Mouse (Mus musculus) kidney, embryonic 15.5 days (tissue): ENCODE measurements around the gene D17H6S53E. TPM values are rescaled to one million over a fixed set of nuclear protein-coding genes. Genes with fewer than 3 reads are reported as not detected.
A peak's percentile ranks its signal among the peaks of the same experiment; 100 is the strongest.

ENCODE experiments used
- ATAC-seq: fragments of 200-750 bp; cut with Nextera tagmentation; replicated peaks from 2 replicates; pipeline ENCODE4 v1.8.0; 2017; ENCODE audit warnings: moderate TSS enrichment; ENCODE audit not compliant: low FRiP score
- H3K27ac ChIP-seq: fragments of 300-500 bp; sonication (generic); 2 replicates; pipeline ENCODE4 v1.5.1; 2015; ENCODE audit warnings: mild to moderate bottlenecking, inconsistent platforms
- H3K27me3 ChIP-seq: fragments of 300-500 bp; sonication (generic); 2 replicates; pipeline ENCODE4 v1.6.1; 2015; ENCODE audit warnings: inconsistent platforms
- H3K36me3 ChIP-seq: fragments of 300-500 bp; sonication (generic); 2 replicates; pipeline ENCODE4 v1.6.1; 2015; ENCODE audit warnings: inconsistent platforms
- H3K4me1 ChIP-seq: fragments of 300-500 bp; sonication (generic); 2 replicates; pipeline ENCODE4 v1.6.1; 2015; ENCODE audit warnings: inconsistent platforms
- H3K4me2 ChIP-seq: fragments of 300-500 bp; sonication (generic); 2 replicates; pipeline ENCODE4 v1.6.1; 2015; ENCODE audit warnings: moderate library complexity, mild to moderate bottlenecking, inconsistent platforms
- H3K4me3 ChIP-seq: fragments of 300-500 bp; sonication (generic); replicated peaks from 2 replicates; pipeline ENCODE4 v1.5.1; 2015; ENCODE audit warnings: mild to moderate bottlenecking, inconsistent platforms
- H3K9ac ChIP-seq: fragments of 300-500 bp; sonication (generic); 2 replicates; pipeline ENCODE4 v1.6.1; 2015; ENCODE audit warnings: mild to moderate bottlenecking, inconsistent platforms
- H3K9me3 ChIP-seq: fragments of 300-500 bp; sonication (generic); replicated peaks from 2 replicates; pipeline ENCODE4 v1.6.1; 2016; ENCODE audit warnings: inconsistent platforms
- WGBS: fragments of 180-500 bp; shearing (Covaris S2); methylation state at CpG from one replicate; pipeline ENCODE4 v1.1.7; 2015; ENCODE audit warnings: mixed read lengths; 5-methylcytosine and 5-hydroxymethylcytosine counted together
- polyA plus RNA-seq: library from polyadenylated mRNA; unstranded; fragments of >200 nt; fragmentation: Nextera tagmentation; extraction: Ambion mirVana; gene quantifications from 2 replicates; pipeline ENCODE4 v1.2.1, GENCODE M21; 2015

The D17H6S53E gene
- polyA plus RNA-seq = 10.5 and 12.2 TPM in 2 replicates

GRCm38 (mm10) chr17:35126206-35126611 lies at the start of gene D17H6S53E:
D17H6S53E (plus strand) TSS chr17:35126373.
- peak within 1 kb of the TSS; percentile 77 for H3K9ac ChIP-seq
- H3K9me3 ChIP-seq = no peaks in the 10 kb centered on the region
- ATAC-seq = peak; percentile 30
- H3K27me3 ChIP-seq = no peaks in the 10 kb centered on the region
- peak within 1 kb of the TSS; percentile 80 for H3K4me2 ChIP-seq
- under 1% methylated on average over 36 of the region's 36 CpGs for WGBS
- peaks cover 48% of the 10 kb centered on the region for H3K4me1 ChIP-seq
- H3K36me3 ChIP-seq = peaks cover 45% of the 10 kb centered on the region
- H3K27ac ChIP-seq = peak within 1 kb of the TSS; percentile 93
- peak within 1 kb of the TSS; percentile 75 for H3K4me3 ChIP-seq

GRCm38 (mm10) chr17:35076507-35077176 lies 49.5 kb upstream of the D17H6S53E start, which contains the start of gene Ly6g6e:
Ly6g6e (plus strand) TSS chr17:35076902.
- peak within 1 kb of the TSS; percentile 51 for H3K9ac ChIP-seq
- no peak for ATAC-seq
- H3K36me3 ChIP-seq = no peaks in the 10 kb centered on the region
- no peaks in the 10 kb centered on the region for H3K9me3 ChIP-seq
- peaks cover 34% of the 10 kb centered on the region for H3K4me1 ChIP-seq
- 32% methylated on average over 10 of the region's 10 CpGs for WGBS
- H3K27me3 ChIP-seq = no peaks in the 10 kb centered on the region
- H3K4me2 ChIP-seq = peak within 1 kb of the TSS; percentile 66
- H3K4me3 ChIP-seq = peak within 1 kb of the TSS; percentile 41
- peak within 1 kb of the TSS; percentile 79 for H3K27ac ChIP-seq

GRCm38 (mm10) chr17:35077285-35077684 lies 48.9 kb upstream of the D17H6S53E start:
- Histone ChIP-seq H3K27me3 (no peaks in the 10 kb centered on the region), H3K4me1 (peaks cover 29% of the 10 kb centered on the region), H3K9ac (peak overlapping the region; percentile 51), H3K4me3 (peak overlapping the region; percentile 41), H3K4me2 (peak overlapping the region; percentile 66), H3K27ac (peak overlapping the region; percentile 79), H3K9me3 (no peaks in the 10 kb centered on the region), H3K36me3 (no peaks in the 10 kb centered on the region)
- 0 out of 2 replicates have a peak, but pooled peaks have one; percentile 35 for ATAC-seq
- WGBS = 7% methylated on average over 2 of the region's 2 CpGs

GRCm38 (mm10) chr17:35077786-35078233 lies 48.4 kb upstream of the D17H6S53E start, which contains the start of gene Ly6g6d:
Ly6g6d (minus strand) TSS chr17:35078065.
- H3K4me1 ChIP-seq = peaks cover 29% of the 10 kb centered on the region
- 3% methylated on average over 14 of the region's 14 CpGs for WGBS
- H3K9ac ChIP-seq = peak within 1 kb of the TSS; percentile 51
- peak within 1 kb of the TSS; percentile 41 for H3K4me3 ChIP-seq
- no peaks in the 10 kb centered on the region for H3K36me3 ChIP-seq
- no peaks in the 10 kb centered on the region for H3K9me3 ChIP-seq
- ATAC-seq = peak; percentile 72
- H3K27ac ChIP-seq = peak within 1 kb of the TSS; percentile 79
- peak within 1 kb of the TSS; percentile 66 for H3K4me2 ChIP-seq
- no peaks in the 10 kb centered on the region for H3K27me3 ChIP-seq

GRCm38 (mm10) chr17:35079778-35080177 lies 46.4 kb upstream of the D17H6S53E start:
- Histone ChIP-seq H3K27me3 (no peaks in the 10 kb centered on the region), H3K4me1 (peaks cover 26% of the 10 kb centered on the region), H3K9me3 (no peaks in the 10 kb centered on the region), H3K36me3 (no peaks in the 10 kb centered on the region), H3K4me2 (no peak overlapping the region), H3K4me3 (no peak overlapping the region), H3K27ac (no peak overlapping the region), H3K9ac (no peak overlapping the region)
- WGBS = 73% methylated on average over 9 of the region's 9 CpGs
- 0 out of 2 replicates have a peak, but pooled peaks have one; percentile 22 for ATAC-seq

GRCm38 (mm10) chr17:35080248-35080647 lies 45.9 kb upstream of the D17H6S53E start:
- H3K9ac ChIP-seq = no peak overlapping the region
- peaks cover 26% of the 10 kb centered on the region for H3K4me1 ChIP-seq
- no peaks in the 10 kb centered on the region for H3K9me3 ChIP-seq
- no peak for ATAC-seq
- no peak overlapping the region for H3K4me2 ChIP-seq
- H3K4me3 ChIP-seq = no peak overlapping the region
- WGBS = 40% methylated on average over 6 of the region's 6 CpGs
- H3K27me3 ChIP-seq = no peaks in the 10 kb centered on the region
- no peak overlapping the region for H3K27ac ChIP-seq
- H3K36me3 ChIP-seq = no peaks in the 10 kb centered on the region

- Histone ChIP-seq H3K9me3 (no peaks in the 10 kb centered on the region), H3K9ac (no peak overlapping the region), H3K4me3 (no peak overlapping the region), H3K27me3 (no peaks in the 10 kb centered on the region), H3K36me3 (no peaks in the 10 kb centered on the region), H3K27ac (no peak overlapping the region), H3K4me2 (no peak overlapping the region), H3K4me1 (peaks cover 26% of the 10 kb centered on the region)
- 80% methylated on average over 4 of the region's 4 CpGs for WGBS
- ATAC-seq = no peak
Measured at GRCm38 (mm10) chr17:35080710-35081109, 45.5 kb upstream of the D17H6S53E start.

- H3K4me3 ChIP-seq = no peak overlapping the region
- H3K9ac ChIP-seq = no peak overlapping the region
- no peak overlapping the region for H3K27ac ChIP-seq
- 86% methylated on average over 16 of the region's 16 CpGs for WGBS
- H3K27me3 ChIP-seq = no peaks in the 10 kb centered on the region
- H3K4me1 ChIP-seq = peaks cover 8% of the 10 kb centered on the region; the same call in 1 of the 2 replicates
- no peaks in the 10 kb centered on the region for H3K36me3 ChIP-seq
- no peaks in the 10 kb centered on the region for H3K9me3 ChIP-seq
- H3K4me2 ChIP-seq = no peak overlapping the region
- no peak for ATAC-seq
Measured at GRCm38 (mm10) chr17:35082841-35083576, 43.2 kb upstream of the D17H6S53E start.

GRCm38 (mm10) chr17:35083929-35084497 lies 42.2 kb upstream of the D17H6S53E start:
- H3K4me2 ChIP-seq = no peak overlapping the region
- no peak overlapping the region for H3K9ac ChIP-seq
- 0 out of 2 replicates have a peak, but pooled peaks cover 4% of the 10 kb centered on the region for H3K4me1 ChIP-seq
- H3K27me3 ChIP-seq = no peaks in the 10 kb centered on the region
- no peak overlapping the region for H3K4me3 ChIP-seq
- WGBS = 72% methylated on average over 3 of the region's 3 CpGs
- H3K9me3 ChIP-seq = no peaks in the 10 kb centered on the region
- no peak overlapping the region for H3K27ac ChIP-seq
- no peak for ATAC-seq
- no peaks in the 10 kb centered on the region for H3K36me3 ChIP-seq

- 77% methylated on average over 7 of the region's 7 CpGs for WGBS
- Histone ChIP-seq H3K27ac (no peak within 1 kb of the TSS), H3K27me3 (no peaks in the 10 kb centered on the region), H3K4me1 (peaks cover 7% of the 10 kb centered on the region), H3K36me3 (no peaks in the 10 kb centered on the region), H3K4me3 (no peak within 1 kb of the TSS), H3K4me2 (no peak within 1 kb of the TSS), H3K9me3 (no peaks in the 10 kb centered on the region), H3K9ac (no peak within 1 kb of the TSS)
- ATAC-seq = no peak
Measured at GRCm38 (mm10) chr17:35085208-35085865, 40.8 kb upstream of the D17H6S53E start, which contains the start of gene Ly6g6f. Ly6g6f (minus strand) TSS chr17:35085610.

- no peak for ATAC-seq
- no peak overlapping the region for H3K4me2 ChIP-seq
- H3K9ac ChIP-seq = no peak overlapping the region
- no peaks in the 10 kb centered on the region for H3K27me3 ChIP-seq
- WGBS = 53% methylated on average over 2 of the region's 2 CpGs
- H3K4me3 ChIP-seq = no peak overlapping the region
- peaks cover 18% of the 10 kb centered on the region for H3K36me3 ChIP-seq
- H3K27ac ChIP-seq = no peak overlapping the region
- H3K9me3 ChIP-seq = no peaks in the 10 kb centered on the region
- H3K4me1 ChIP-seq = peaks cover 22% of the 10 kb centered on the region
Measured at GRCm38 (mm10) chr17:35088151-35088550, 38.0 kb upstream of the D17H6S53E start.
